Mouse (Mus musculus) heart, adult 2 months (tissue): ENCODE data around the gene Mat2b. TPM values are rescaled to one million over a fixed set of nuclear protein-coding genes. Genes with fewer than 3 reads are reported as not detected.

Experiments used
- DNase-seq, 2 experiments: peaks; one replicate each; pipeline ENCODE4 v3.0.0; 2021
- H3K27ac ChIP-seq: fragments of 200-600 bp; 2 replicates; pipeline ENCODE4 v1.8.1; 2022
- H3K27me3 ChIP-seq: fragments of 200-500 bp; 2 replicates; pipeline ENCODE4 v1.6.1; 2012; ENCODE audit warnings: mild to moderate bottlenecking, low read length, inconsistent platforms, mixed read lengths; ENCODE audit not compliant: control insufficient read depth, insufficient read depth
- H3K36me3 ChIP-seq: fragments of 200-500 bp; 2 replicates; pipeline ENCODE4 v1.6.1; 2012; ENCODE audit warnings: low read length, inconsistent platforms; ENCODE audit not compliant: control insufficient read depth, insufficient read depth
- H3K4me1 ChIP-seq: fragments of 200-500 bp; 2 replicates; pipeline ENCODE4 v1.6.1; 2011; ENCODE audit warnings: low read length; ENCODE audit not compliant: control insufficient read depth, insufficient read depth
- H3K4me3 ChIP-seq: fragments of 200-600 bp; 2 replicates; pipeline ENCODE4 v1.8.1; 2022
- H3K79me2 ChIP-seq: fragments of 200-500 bp; replicated peaks from 2 replicates; pipeline ENCODE4 v1.6.1; 2012; ENCODE audit warnings: mild to moderate bottlenecking, inconsistent platforms, low read length, moderate library complexity, mixed read lengths; ENCODE audit not compliant: control insufficient read depth, insufficient read depth
- H3K9ac ChIP-seq: fragments of 200-500 bp; 2 replicates; pipeline ENCODE4 v1.6.1; 2012; ENCODE audit warnings: low read depth, mild to moderate bottlenecking, control low read depth, inconsistent platforms, low read length, mixed read lengths
- CTCF ChIP-seq: fragments of 200-600 bp; IDR thresholded peaks from 2 replicates; pipeline ENCODE4 v1.8.1; 2022; ENCODE audit warnings: antibody characterized with exemption, mild to moderate bottlenecking, moderate library complexity
- EP300 ChIP-seq: fragments of 200-500 bp; IDR thresholded peaks from 2 replicates; pipeline ENCODE4 v1.6.1; 2011; ENCODE audit warnings: low read depth, low read length, control low read depth; ENCODE audit not compliant: insufficient read depth
- POLR2A ChIP-seq: fragments of 200-500 bp; IDR thresholded peaks from 2 replicates; pipeline ENCODE4 v1.6.1; 2011; ENCODE audit warnings: mild to moderate bottlenecking, low read depth, low read length, control low read depth; ENCODE audit not compliant: insufficient read depth
- WGBS: fragments of 180-500 bp; shearing (Covaris S2); methylation state at CpG from one replicate; pipeline ENCODE4 v1.1.7; 2018; 5-methylcytosine and 5-hydroxymethylcytosine counted together
- intact Hi-C: fragments of 180-260 bp; cut with DNase I; formaldehyde crosslinking; loops from one replicate; pipeline ENCODE4 v1.15.1; 2025
- polyA plus RNA-seq: library from polyadenylated mRNA; depleted of rRNA; stranded (reverse); fragments of >200 nt; gene quantifications from 2 replicates; pipeline ENCODE4 v1.2.3, GENCODE M21; 2012; rRNA removed
- total RNA-seq, 2 experiments: library from RNA; stranded (reverse); gene quantifications; 2 replicates each; pipeline ENCODE4 v1.2.3; 2021

The Mat2b gene
- total and polyA plus RNA-seq, 3 experiments, result 52.1 to 102 (median 84.7) TPM

- H3K36me3 ChIP-seq, result peaks cover 36% of the 10 kb centered on the region
- H3K27me3 ChIP-seq, result no peaks in the 10 kb centered on the region
- no peak for DNase-seq
- peaks cover 3% of the 10 kb centered on the region; the same call in 1 of the 2 replicates for H3K4me1 ChIP-seq
- intact Hi-C loops, result no loop called here
- TF ChIP-seq EP300 (no peak), POLR2A (no peak), CTCF (no peak)
- H3K9ac ChIP-seq, result no peak overlapping the region
- H3K4me3 ChIP-seq, result no peak overlapping the region
- 75% methylated on average over 3 of the region's 3 CpGs for WGBS
- no peak overlapping the region for H3K27ac ChIP-seq
- peaks cover 4% of the 10 kb centered on the region for H3K79me2 ChIP-seq
These were observed 11.7 kb downstream of the Mat2b start for GRCm38 (mm10) chr11:40683295-40683694.

DNA sequence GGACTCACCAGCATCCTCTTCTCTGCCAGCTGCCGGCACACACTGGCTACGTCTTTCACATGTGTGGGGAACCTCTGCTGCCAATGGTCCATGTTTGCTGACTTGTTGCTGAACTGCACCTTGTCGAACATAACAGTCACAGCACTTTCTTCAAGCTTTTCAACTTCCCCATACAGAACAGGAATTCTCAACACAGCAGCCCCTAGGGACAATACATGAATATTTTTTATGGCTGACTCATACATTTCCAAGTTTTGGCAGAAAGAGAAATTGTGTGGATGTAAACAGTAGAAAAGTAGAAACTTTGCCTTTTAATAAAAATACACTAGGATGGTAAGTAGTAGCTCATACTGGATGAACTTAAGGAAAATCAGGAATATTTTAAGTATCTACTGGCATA, 12.5 kb downstream of the Mat2b start:
- Histone ChIP-seq H3K36me3 (peaks cover 33% of the 10 kb centered on the region), H3K79me2 (peaks cover 4% of the 10 kb centered on the region), H3K27ac (no peak overlapping the region), H3K4me3 (no peak overlapping the region), H3K27me3 (no peaks in the 10 kb centered on the region), H3K9ac (no peak overlapping the region), H3K4me1 (peaks cover 3% of the 10 kb centered on the region; the same call in 1 of the 2 replicates)
- TF ChIP-seq EP300 (no peak), POLR2A (no peak), CTCF (no peak)
- WGBS, result 85% methylated on average over 3 of the region's 3 CpGs
- intact Hi-C loops, result no loop called here
- no peak for DNase-seq

DNA sequence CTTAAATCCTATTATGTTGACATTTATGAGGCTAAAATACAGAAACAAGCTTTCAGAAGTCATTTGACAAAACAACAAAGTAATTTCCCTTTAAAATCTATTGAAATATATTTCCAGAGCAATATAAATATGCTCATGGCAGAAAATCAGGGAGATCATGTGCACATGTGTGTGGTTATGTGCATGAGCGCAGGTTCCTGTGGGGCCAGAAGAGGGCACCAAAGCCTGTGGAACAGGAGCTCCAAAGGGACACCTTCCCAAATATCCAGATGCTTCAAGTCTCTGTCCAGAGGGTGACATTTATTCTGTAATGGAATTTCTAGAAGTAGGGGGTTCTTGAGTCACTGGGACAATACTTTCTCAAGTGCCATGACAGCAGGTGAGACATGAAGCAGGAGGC, 17.8 kb downstream of the Mat2b start:
- H3K79me2 ChIP-seq, result no peaks in the 10 kb centered on the region
- H3K4me3 ChIP-seq, result no peak overlapping the region
- TF ChIP-seq CTCF, result peak; percentile 61
- no peak for TF ChIP-seq EP300
- no peak for TF ChIP-seq POLR2A
- H3K27me3 ChIP-seq, result no peaks in the 10 kb centered on the region
- H3K36me3 ChIP-seq, result peaks cover 10% of the 10 kb centered on the region
- DNase-seq, result no peak
- intact Hi-C loops, result no loop called here
- no peak overlapping the region for H3K27ac ChIP-seq
- H3K4me1 ChIP-seq, result peaks cover 1% of the 10 kb centered on the region; the same call in 1 of the 2 replicates
- 97% methylated on average over 1 of the region's 1 CpGs for WGBS
- no peak overlapping the region for H3K9ac ChIP-seq

- peak overlapping the region; percentile 57 for H3K27ac ChIP-seq
- WGBS, result 48% methylated on average over 4 of the region's 4 CpGs
- intact Hi-C loops, result no loop called here
- peaks cover 8% of the 10 kb centered on the region for H3K36me3 ChIP-seq
- H3K4me1 ChIP-seq, result peaks cover 1% of the 10 kb centered on the region; the same call in 1 of the 2 replicates
- no peaks in the 10 kb centered on the region for H3K27me3 ChIP-seq
- H3K79me2 ChIP-seq, result no peaks in the 10 kb centered on the region
- DNase-seq, result no peak
- H3K4me3 ChIP-seq, result no peak overlapping the region
- no peak for TF ChIP-seq POLR2A
- TF ChIP-seq CTCF, result no peak
- TF ChIP-seq EP300, result no peak
- no peak overlapping the region; the same call in 1 of the 2 replicates for H3K9ac ChIP-seq
These were observed 19.8 kb downstream of the Mat2b start for GRCm38 (mm10) chr11:40675014-40675730.

DNA sequence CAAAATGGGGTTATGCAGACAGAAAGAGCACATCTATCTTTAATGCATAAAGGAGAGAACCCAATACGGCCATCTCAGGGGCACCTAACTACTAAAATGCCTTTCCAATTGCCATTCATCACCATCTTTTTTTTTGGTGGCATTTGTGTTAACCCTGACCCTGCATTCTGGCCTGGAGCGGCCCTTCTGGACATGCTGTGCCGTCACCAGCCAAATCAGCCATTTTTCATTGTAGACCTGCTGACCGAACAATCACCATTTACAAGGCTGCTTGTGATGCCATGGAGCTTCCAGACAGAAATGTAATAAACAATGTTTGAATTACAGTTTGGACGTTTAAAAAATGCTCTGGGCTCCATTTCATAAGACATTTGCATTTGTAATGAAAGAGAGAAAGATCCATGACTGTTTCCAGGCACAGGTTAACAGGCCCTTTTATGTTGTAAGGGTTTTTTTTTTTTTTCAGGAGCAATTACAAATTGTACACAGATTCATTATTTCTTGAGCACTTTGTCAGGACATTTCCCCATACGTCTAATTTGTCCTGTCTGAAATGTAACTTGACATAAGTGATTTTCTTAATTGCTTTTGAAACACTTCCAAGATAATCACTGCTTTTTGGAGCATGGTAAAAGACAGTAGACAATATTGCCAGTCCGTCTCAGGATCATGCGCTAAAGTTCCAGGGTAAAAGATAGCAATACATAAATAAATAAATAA, 45.1 kb downstream of the Mat2b start:
- Histone ChIP-seq H3K27me3 (no peaks in the 10 kb centered on the region), H3K36me3 (no peaks in the 10 kb centered on the region), H3K79me2 (no peaks in the 10 kb centered on the region), H3K9ac (no peak overlapping the region), H3K4me1 (no peaks in the 10 kb centered on the region), H3K27ac (no peak overlapping the region), H3K4me3 (no peak overlapping the region)
- intact Hi-C loops, result no loop called here
- 81% methylated on average over 8 of the region's 8 CpGs for WGBS
- DNase-seq, result no peak
- TF ChIP-seq EP300 (no peak), POLR2A (no peak), CTCF (no peak)

DNA sequence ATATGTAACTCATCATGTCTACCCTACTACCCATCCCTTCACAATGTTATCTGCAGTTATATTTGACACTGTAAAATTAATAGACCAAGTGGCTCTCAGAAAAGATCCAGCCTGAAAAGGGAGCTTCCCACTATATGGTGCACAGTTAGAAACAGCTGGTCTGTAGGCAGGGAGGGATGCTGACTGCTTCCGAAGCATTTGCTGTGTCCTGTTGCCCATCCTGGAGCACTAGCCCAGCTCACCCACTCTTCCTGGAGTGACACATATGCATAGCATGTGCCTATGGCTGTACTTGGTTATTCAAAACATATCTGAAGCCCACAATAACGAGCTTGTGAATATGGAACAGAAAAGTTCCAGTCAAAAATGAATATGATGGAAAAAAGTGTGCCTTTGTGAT, 47.8 kb downstream of the Mat2b start:
- intact Hi-C loops, result no loop called here
- 45% methylated on average over 2 of the region's 2 CpGs for WGBS
- Histone ChIP-seq H3K27ac (no peak overlapping the region), H3K27me3 (no peaks in the 10 kb centered on the region), H3K9ac (no peak overlapping the region), H3K36me3 (no peaks in the 10 kb centered on the region), H3K4me3 (no peak overlapping the region), H3K4me1 (no peaks in the 10 kb centered on the region), H3K79me2 (no peaks in the 10 kb centered on the region)
- DNase-seq, result no peak
- TF ChIP-seq CTCF (no peak), EP300 (no peak), POLR2A (no peak)

Other genes starting within 250 kb of the Mat2b start
- under 1 TPM; 0.13 to 0.20 TPM for gene Hmmr, start 38.2 kb upstream of the Mat2b start, total RNA-seq
- 0.18 and 0.21 TPM in 2 replicates for gene Hmmr, start 38.2 kb upstream of the Mat2b start, polyA plus RNA-seq
- gene Nudcd2, start 38.5 kb upstream of the Mat2b start, total RNA-seq, result 10 to 100 TPM; 14.4 to 14.7 TPM
- 3.6 and 10.7 TPM in 2 replicates for gene Nudcd2, start 38.5 kb upstream of the Mat2b start, polyA plus RNA-seq
- 100 to 1,000 TPM; 428 to 489 TPM for gene Ccng1, start 60.1 kb upstream of the Mat2b start, total RNA-seq
- gene Ccng1, start 60.1 kb upstream of the Mat2b start, polyA plus RNA-seq, result 137 and 314 TPM in 2 replicates